Mouse (Mus musculus) bone marrow macrophage, adult 2 months (primary cell): ENCODE data around the gene Cd6.

ENCODE experiments used
- CTCF ChIP-seq: IDR thresholded peaks from 2 replicates; pipeline ENCODE4 v1.5.1; 2012; ENCODE audit warnings: low read depth, mild to moderate bottlenecking, low read length, moderate library complexity
- POLR2A ChIP-seq: IDR thresholded peaks from 2 replicates; pipeline ENCODE4 v1.6.1; 2012; ENCODE audit warnings: mild to moderate bottlenecking, low read depth, low read length, borderline replicate concordance

- TF ChIP-seq CTCF (no peak), POLR2A (no peak)
Observed at GRCm38 (mm10) chr19:10808524-10809233, 21.2 kb downstream of the Cd6 start.
